Mouse (Mus musculus): ENCODE measurements around the gene Myb. TPM values are rescaled to one million over a fixed set of nuclear protein-coding genes. Genes with fewer than 3 reads are reported as not detected.

Gene Myb
- total RNA-seq, 2 experiments from 2014 or later, result 1.2 to 1.3 TPM

DNA sequence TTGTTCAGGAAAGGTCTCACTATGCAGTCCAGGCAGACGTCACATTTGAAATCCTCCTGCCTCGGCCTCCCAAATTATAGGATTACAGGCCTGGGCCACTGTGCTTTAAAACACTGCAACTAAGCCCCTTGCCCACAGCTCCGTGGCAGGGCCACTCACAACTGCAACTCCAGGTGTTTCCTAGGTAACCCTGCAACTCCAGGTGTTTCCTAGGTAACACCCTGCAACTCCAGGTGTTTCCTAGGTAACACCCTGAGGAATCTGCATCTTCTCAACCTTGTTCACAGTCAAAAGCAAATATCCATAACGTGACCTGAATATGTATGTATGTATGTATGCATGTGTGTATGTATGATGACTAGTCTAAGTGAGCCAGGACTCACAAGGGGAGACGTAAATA lies 75.7 kb downstream of the Myb start:
- DNase-seq (ENCODE audit: low spot score in 2 of 2), result no peak

- no peak for DNase-seq (ENCODE audit: low spot score in 2 of 2)
Measured at GRCm38 (mm10) chr10:21083391-21083918, 77.3 kb downstream of the Myb start.

DNA sequence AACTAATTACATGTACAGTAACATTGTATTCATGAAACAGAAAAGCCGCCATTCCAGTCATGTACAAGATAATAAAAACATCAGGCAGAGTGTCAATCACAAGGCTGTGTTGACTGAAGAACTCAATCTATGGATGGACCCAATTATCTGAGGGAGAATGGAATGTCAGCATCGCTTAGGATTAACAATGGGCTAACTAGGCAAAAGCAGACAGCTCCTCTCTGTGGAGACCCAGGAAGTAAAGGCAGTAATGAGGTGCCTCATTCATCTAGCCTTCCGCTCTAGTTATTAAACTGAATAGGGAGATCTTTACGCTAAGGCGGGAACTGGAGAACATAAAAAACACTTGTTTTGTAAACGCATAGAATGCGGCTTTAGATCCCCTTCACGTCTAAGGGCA lies 78.3 kb downstream of the Myb start:
- no peak for DNase-seq (ENCODE audit: low spot score in 2 of 2)

DNA sequence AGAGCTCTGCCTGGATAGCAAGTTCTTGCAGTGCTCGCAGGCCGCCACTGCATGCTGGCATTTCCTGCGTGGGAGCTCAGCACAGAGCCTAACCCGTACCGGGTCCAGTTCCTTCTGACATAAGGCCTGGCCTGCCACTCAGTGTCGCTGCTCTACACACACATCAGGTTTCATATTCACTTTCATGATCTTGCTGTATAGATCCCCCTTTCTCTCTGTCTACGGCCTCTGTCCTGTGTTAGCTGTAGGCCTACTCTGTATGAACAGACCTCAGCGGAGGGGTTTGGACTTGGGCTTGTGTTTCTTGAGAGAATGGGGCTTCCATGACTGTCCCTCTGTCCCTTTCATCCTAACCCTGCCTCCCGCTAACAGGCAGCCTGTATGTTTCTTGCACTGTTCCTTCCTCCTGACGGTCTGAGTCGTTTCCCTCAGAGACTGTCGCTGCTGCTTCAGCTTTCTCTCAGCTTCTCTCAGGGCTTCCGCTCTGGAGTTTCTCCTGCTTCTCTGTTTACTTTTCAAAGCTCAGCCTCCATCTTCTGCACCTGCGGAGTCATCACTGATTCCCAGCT lies 83.5 kb downstream of the Myb start:
- DNase-seq (ENCODE audit: low spot score in 2 of 2), result no peak

- no peak for DNase-seq (ENCODE audit: low spot score in 2 of 2)
Measured at GRCm38 (mm10) chr10:21076731-21077130, 84.1 kb downstream of the Myb start.

DNA sequence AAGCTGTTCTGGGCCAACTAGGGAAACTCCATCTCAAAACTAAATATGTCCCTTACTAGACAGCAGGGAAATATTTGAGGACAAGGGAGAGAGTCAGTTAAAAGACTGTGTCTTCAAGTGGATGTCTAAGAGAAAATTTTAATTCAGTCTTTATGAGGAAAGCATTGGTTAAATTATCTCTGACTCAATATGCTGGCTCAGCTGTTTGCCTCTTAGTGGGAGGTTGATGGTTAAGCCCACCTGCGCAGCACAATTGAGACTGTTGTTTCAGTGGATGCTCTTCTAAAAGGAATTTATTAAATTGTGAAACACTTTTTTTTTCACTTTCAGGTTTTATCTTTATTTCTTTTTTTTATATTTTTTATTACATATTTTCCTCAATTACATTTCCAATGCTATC lies 84.6 kb downstream of the Myb start:
- DNase-seq (ENCODE audit: low spot score in 2 of 2), result no peak

Other genes starting within 250 kb of the Myb start
- gene Ahi1, start 208.4 kb downstream of the Myb start, total RNA-seq (2021), result 100 to 1,000 TPM; 189 to 221 TPM
- gene Hbs1l, start 135.0 kb upstream of the Myb start, total RNA-seq (2021), result 10 to 100 TPM; 74.9 to 79.7 TPM
- not detected for gene Aldh8a1, start 216.3 kb upstream of the Myb start, total RNA-seq (2021)